Comparison of ENCODE assay signal across 15 mouse cellular contexts in the genomic region with DNA sequence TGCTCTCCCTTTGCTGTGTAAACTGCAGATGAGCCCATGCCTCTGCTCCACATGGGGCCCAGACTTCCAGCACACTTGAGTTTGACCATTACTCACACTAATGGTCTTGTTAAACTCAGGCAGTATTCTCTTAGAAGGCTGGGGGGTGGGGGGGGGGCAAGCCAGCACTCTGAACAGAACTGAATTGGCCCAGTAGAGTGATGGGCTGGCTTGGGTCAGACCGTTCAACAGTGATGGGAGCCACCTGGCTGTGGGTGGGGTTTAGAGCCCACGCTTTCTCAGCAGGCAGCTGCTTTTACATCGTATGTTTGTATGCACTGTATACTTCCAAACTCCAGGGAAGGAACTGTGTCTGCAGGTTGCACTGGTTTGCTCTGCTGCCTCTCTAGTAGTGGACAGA. TPM values are rescaled to one million over a fixed set of nuclear protein-coding genes. Genes with fewer than 3 reads are reported as not detected.
A peak's percentile ranks its signal among the peaks of the same experiment; 100 is the strongest.
DNase-seq lines count a peak whose midpoint lies in the region; ATAC-seq and TF ChIP-seq lines count a peak whose summit lies in the region.
"Had no signal": no experiment of that assay in that cellular context is flagged by ENCODE, and none has a peak within 500 bp of the region (broad histone marks: within the 10 kb centered on the region; RNA-seq: fewer than 3 reads in every experiment).

No protein-coding gene starts in this region.

- H3K4me3 ChIP-seq in heart, embryonic 14.5 days (ENCODE audit: control insufficient read depth in 1 of 2, insufficient read depth in 1 of 2, low read depth in 1 of 2, low read length in 2 of 2), result no peak overlapping the region
- H3K4me3 ChIP-seq in layer of hippocampus, adult 2 months, result no peak overlapping the region
- H3K4me3 ChIP-seq in limb, embryonic 10.5 days, result no peak overlapping the region
- H3K4me3 ChIP-seq: forebrain, embryonic 15.5 days; hindbrain, embryonic 12.5 days; limb, embryonic 12.5 days; neural tube, embryonic 13.5 days had no signal

- 0 out of 2 replicates have a peak overlapping the region, but pooled peaks have one; percentile 27 for H3K4me2 ChIP-seq in heart, embryonic 14.5 days (ENCODE audit: low read length)
- H3K4me2 ChIP-seq: forebrain, embryonic 15.5 days; hindbrain, embryonic 12.5 days; limb, embryonic 12.5 days; neural tube, embryonic 13.5 days had no signal

- DNase-seq in heart, adult 18-20 months, result no peak
- no peak for DNase-seq in layer of hippocampus, adult 2 months (ENCODE audit: low spot score in 2 of 2)
- no peak for DNase-seq in layer of hippocampus, postnatal 36 days
- DNase-seq in R1 (ENCODE audit: low read depth, low spot score), result peak; percentile 8
- peak; percentile 37 to 44 for DNase-seq in heart, postnatal 10 days
- DNase-seq in adrenal gland, postnatal 14 days, result no peak
- no peak for DNase-seq in limb, embryonic 10.5 days (ENCODE audit: low spot score)
- DNase-seq: cerebellum, adult 11-12 months; gastrocnemius, postnatal 25 days; lung, adult 2 months had no signal

- H3K9ac ChIP-seq in heart, embryonic 14.5 days (ENCODE audit: low read length), result no peak overlapping the region
- H3K9ac ChIP-seq: forebrain, embryonic 15.5 days; hindbrain, embryonic 12.5 days; limb, embryonic 12.5 days; neural tube, embryonic 13.5 days had no signal

- H3K4me1 ChIP-seq in heart, embryonic 14.5 days (ENCODE audit: control insufficient read depth in 2 of 2, insufficient read depth in 2 of 2, low read length in 2 of 2), result peaks cover 18 to 25% of the 10 kb centered on the region in 2 experiments
- H3K4me1 ChIP-seq in limb, embryonic 10.5 days, result peaks cover 24% of the 10 kb centered on the region
- H3K4me1 ChIP-seq: forebrain, embryonic 15.5 days had no signal

- TF ChIP-seq CTCF in layer of hippocampus, adult 2 months (conservative IDR thresholded peaks at IDR 0.05), result no peak

- 38% methylated on average over 3 of the region's 3 CpGs for WGBS in heart, embryonic 14.5 days
- WGBS in limb, embryonic 10.5 days, result 25% methylated on average over 3 of the region's 3 CpGs

- H3K36me3 ChIP-seq in heart, embryonic 14.5 days (ENCODE audit: control insufficient read depth, insufficient read depth, low read length), result peaks cover 16% of the 10 kb centered on the region
- H3K36me3 ChIP-seq in limb, embryonic 10.5 days, result no peaks in the 10 kb centered on the region

- no peaks in the 10 kb centered on the region for H3K27me3 ChIP-seq in heart, embryonic 14.5 days (ENCODE audit: control insufficient read depth, insufficient read depth, low read length)
- H3K27me3 ChIP-seq in limb, embryonic 10.5 days (ENCODE audit: low read depth, poor library complexity, severe bottlenecking), result no peaks in the 10 kb centered on the region
- H3K27me3 ChIP-seq: forebrain, embryonic 15.5 days; hindbrain, embryonic 12.5 days; limb, embryonic 12.5 days; neural tube, embryonic 13.5 days had no signal

- peak overlapping the region; percentile 80 to 82 for H3K27ac ChIP-seq in heart, embryonic 14.5 days (replicated peaks in 1 of 2; ENCODE audit: control insufficient read depth in 1 of 2, insufficient read depth in 1 of 2, low read depth in 2 of 2, low read length in 2 of 2)
- H3K27ac ChIP-seq in layer of hippocampus, adult 2 months, result peak overlapping the region; percentile 55; the same call in 1 of the 2 replicates
- no peak overlapping the region for H3K27ac ChIP-seq in limb, embryonic 10.5 days
- H3K27ac ChIP-seq: forebrain, embryonic 15.5 days; hindbrain, embryonic 12.5 days; limb, embryonic 12.5 days; neural tube, embryonic 13.5 days had no signal

- no peaks in the 10 kb centered on the region for H3K9me3 ChIP-seq in heart, embryonic 14.5 days (ENCODE audit: control insufficient read depth, low read length)
- no peaks in the 10 kb centered on the region for H3K9me3 ChIP-seq in limb, embryonic 10.5 days (replicated peaks)
- H3K9me3 ChIP-seq: forebrain, embryonic 15.5 days; hindbrain, embryonic 12.5 days; limb, embryonic 12.5 days; neural tube, embryonic 13.5 days had no signal

- intact Hi-C loops in heart, postnatal 10 days (cut with DNase I), result no loop called here

- ATAC-seq in heart, embryonic 14.5 days (ENCODE audit: insufficient number of reproducible peaks, insufficient read depth, low FRiP score, low read depth), result no peak
- ATAC-seq: forebrain, embryonic 15.5 days had no signal

RNA-seq across cellular contexts. Expression of gene Coa5, which starts 30.9 kb away (rescaled TPM):
- 72.0 and 78.3 TPM in 2 replicates for polyA plus RNA-seq in heart, embryonic 14.5 days (2014; fragmentation: Nextera tagmentation; extraction: Ambion mirVana)
- 100 to 1,000 TPM; 114 to 119 TPM for total RNA-seq in heart, adult 18-20 months (2021)
- 10 to 100 TPM; 61.2 to 62.5 TPM for total RNA-seq in layer of hippocampus, adult 2 months (2021)
- total RNA-seq in layer of hippocampus, postnatal 36 days (2021), result 10 to 100 TPM; 61.9 to 64.0 TPM
- 10 to 100 TPM; 87.8 to 94.6 TPM for total RNA-seq in heart, postnatal 10 days (2021)
- total RNA-seq in adrenal gland, postnatal 14 days (2021), result 95.9 and 97.8 TPM in 2 replicates
- 57.5 and 63.1 TPM in 2 replicates for polyA plus RNA-seq in limb, embryonic 10.5 days (2016; fragmentation: Nextera tagmentation; extraction: Ambion mirVana)

RNA-seq across cellular contexts. Expression of gene Unc50, which starts 31.0 kb away (rescaled TPM):
- polyA plus RNA-seq in heart, embryonic 14.5 days (2014; fragmentation: Nextera tagmentation; extraction: Ambion mirVana), result 83.8 and 91.0 TPM in 2 replicates
- total RNA-seq in heart, adult 18-20 months (2021), result 10 to 100 TPM; 32.9 to 34.0 TPM
- 10 to 100 TPM; 53.3 to 59.7 TPM for total RNA-seq in layer of hippocampus, adult 2 months (2021)
- total RNA-seq in layer of hippocampus, postnatal 36 days (2021), result 10 to 100 TPM; 57.5 to 57.8 TPM
- 10 to 100 TPM; 38.5 to 40.5 TPM for total RNA-seq in heart, postnatal 10 days (2021)
- 60.5 and 66.7 TPM in 2 replicates for total RNA-seq in adrenal gland, postnatal 14 days (2021)
- polyA plus RNA-seq in limb, embryonic 10.5 days (2016; fragmentation: Nextera tagmentation; extraction: Ambion mirVana), result 102 and 115 TPM in 2 replicates

Comparison
In these comparisons a context has a peak if more than half of its experiments do, and no peak if none do; other contexts are left out.
1. DNase-seq: peak in R1 (single experiment) and heart, postnatal 10 days (2 of 2); none in heart, adult 18-20 months (0 of 2), layer of hippocampus, adult 2 months (0 of 2), layer of hippocampus, postnatal 36 days (0 of 2), adrenal gland, postnatal 14 days (single experiment) and limb, embryonic 10.5 days (single experiment).